Mouse (Mus musculus): ENCODE data around the gene Ddx49. TPM values are rescaled to one million over a fixed set of nuclear protein-coding genes. Genes with fewer than 3 reads are reported as not detected.

The Ddx49 gene
- polyA plus RNA-seq, 1 experiment = not detected

GRCm38 (mm10) chr8:70278175-70278574, 24.1 kb downstream of the Ddx49 start:
- Histone ChIP-seq H3K4me3 (ENCODE audit: insufficient read depth, low read depth, low read length) (peak overlapping the region; percentile 11; the same call in 1 of the 2 replicates), H3K4me1 (ENCODE audit: control insufficient read depth, insufficient read depth, low read length) (peaks cover 36% of the 10 kb centered on the region), H3K27ac (ENCODE audit: insufficient read depth, low read depth, low read length) (peak overlapping the region; percentile 20; the same call in 1 of the 2 replicates)
- TF ChIP-seq CTCF (IDR thresholded peaks at IDR 0.05; ENCODE audit: insufficient read depth, low read depth, low read length) (no peak), POLR2A (IDR thresholded peaks at IDR 0.05; ENCODE audit: insufficient read depth, low read depth, low read length) (no peak)
- WGBS = 40% methylated on average over 15 of the region's 15 CpGs

- Histone ChIP-seq H3K4me1 (ENCODE audit: control insufficient read depth, insufficient read depth, low read length) (peaks cover 30% of the 10 kb centered on the region), H3K4me3 (ENCODE audit: insufficient read depth, low read depth, low read length) (no peak overlapping the region), H3K27ac (ENCODE audit: insufficient read depth, low read depth, low read length) (no peak overlapping the region)
- WGBS = 95% methylated on average over 3 of the region's 3 CpGs
- no peak for TF ChIP-seq POLR2A (IDR thresholded peaks at IDR 0.05; ENCODE audit: insufficient read depth, low read depth, low read length)
- TF ChIP-seq CTCF (IDR thresholded peaks at IDR 0.05; ENCODE audit: insufficient read depth, low read depth, low read length) = no peak
Observed at GRCm38 (mm10) chr8:70276476-70276875, 25.8 kb downstream of the Ddx49 start.

GRCm38 (mm10) chr8:70274350-70274749, 27.9 kb downstream of the Ddx49 start:
- TF ChIP-seq CTCF (IDR thresholded peaks at IDR 0.05; ENCODE audit: insufficient read depth, low read depth, low read length) = no peak
- no peak for TF ChIP-seq POLR2A (IDR thresholded peaks at IDR 0.05; ENCODE audit: insufficient read depth, low read depth, low read length)

GRCm38 (mm10) chr8:70272949-70273348, 29.3 kb downstream of the Ddx49 start:
- 52% methylated on average over 3 of the region's 3 CpGs for WGBS
- H3K4me1 ChIP-seq (ENCODE audit: control insufficient read depth, insufficient read depth, low read length) = peaks cover 28% of the 10 kb centered on the region
- TF ChIP-seq POLR2A (IDR thresholded peaks at IDR 0.05; ENCODE audit: insufficient read depth, low read depth, low read length) (no peak), CTCF (IDR thresholded peaks at IDR 0.05; ENCODE audit: insufficient read depth, low read depth, low read length) (no peak)
- H3K27ac ChIP-seq (ENCODE audit: insufficient read depth, low read depth, low read length) = no peak overlapping the region
- no peak overlapping the region for H3K4me3 ChIP-seq (ENCODE audit: insufficient read depth, low read depth, low read length)

More at GRCm38 (mm10) chr8:70274350-70274749, 27.9 kb downstream of the Ddx49 start:
- Histone ChIP-seq H3K4me3 (ENCODE audit: insufficient read depth, low read depth, low read length) (no peak overlapping the region), H3K4me1 (ENCODE audit: control insufficient read depth, insufficient read depth, low read length) (peaks cover 35% of the 10 kb centered on the region), H3K27ac (ENCODE audit: insufficient read depth, low read depth, low read length) (no peak overlapping the region)

GRCm38 (mm10) chr8:70268799-70269565, 33.3 kb downstream of the Ddx49 start:
- peaks cover 20% of the 10 kb centered on the region for H3K4me1 ChIP-seq (ENCODE audit: control insufficient read depth, insufficient read depth, low read length)
- TF ChIP-seq POLR2A (IDR thresholded peaks at IDR 0.05; ENCODE audit: insufficient read depth, low read depth, low read length) (no peak), CTCF (IDR thresholded peaks at IDR 0.05; ENCODE audit: insufficient read depth, low read depth, low read length) (peak; percentile 40; the same call in 1 of the 2 replicates)
- no peak overlapping the region for H3K4me3 ChIP-seq (ENCODE audit: insufficient read depth, low read depth, low read length)
- WGBS = 28% methylated on average over 11 of the region's 11 CpGs
- H3K27ac ChIP-seq (ENCODE audit: insufficient read depth, low read depth, low read length) = peak overlapping the region; percentile 49

GRCm38 (mm10) chr8:70268311-70268710, 34.0 kb downstream of the Ddx49 start:
- no peak overlapping the region for H3K27ac ChIP-seq (ENCODE audit: insufficient read depth, low read depth, low read length)
- no peak overlapping the region for H3K4me3 ChIP-seq (ENCODE audit: insufficient read depth, low read depth, low read length)
- WGBS = 36% methylated on average over 5 of the region's 5 CpGs
- TF ChIP-seq POLR2A (IDR thresholded peaks at IDR 0.05; ENCODE audit: insufficient read depth, low read depth, low read length) (no peak), CTCF (IDR thresholded peaks at IDR 0.05; ENCODE audit: insufficient read depth, low read depth, low read length) (no peak)
- peaks cover 17% of the 10 kb centered on the region for H3K4me1 ChIP-seq (ENCODE audit: control insufficient read depth, insufficient read depth, low read length)

- H3K27ac ChIP-seq (ENCODE audit: insufficient read depth, low read depth, low read length) = no peak overlapping the region
- TF ChIP-seq POLR2A (IDR thresholded peaks at IDR 0.05; ENCODE audit: insufficient read depth, low read depth, low read length) (no peak), CTCF (IDR thresholded peaks at IDR 0.05; ENCODE audit: insufficient read depth, low read depth, low read length) (no peak)
- WGBS = 86% methylated on average over 3 of the region's 3 CpGs
- peaks cover 13% of the 10 kb centered on the region for H3K4me1 ChIP-seq (ENCODE audit: control insufficient read depth, insufficient read depth, low read length)
- H3K4me3 ChIP-seq (ENCODE audit: insufficient read depth, low read depth, low read length) = no peak overlapping the region
Observed at GRCm38 (mm10) chr8:70267674-70268073, 34.6 kb downstream of the Ddx49 start.

GRCm38 (mm10) chr8:70259043-70259442, 43.2 kb downstream of the Ddx49 start:
- Histone ChIP-seq H3K4me3 (ENCODE audit: insufficient read depth, low read depth, low read length) (no peak overlapping the region), H3K4me1 (ENCODE audit: control insufficient read depth, insufficient read depth, low read length) (no peaks in the 10 kb centered on the region), H3K27ac (ENCODE audit: insufficient read depth, low read depth, low read length) (no peak overlapping the region)
- TF ChIP-seq CTCF (IDR thresholded peaks at IDR 0.05; ENCODE audit: insufficient read depth, low read depth, low read length) = no peak
- no peak for TF ChIP-seq POLR2A (IDR thresholded peaks at IDR 0.05; ENCODE audit: insufficient read depth, low read depth, low read length)
- WGBS = 77% methylated on average over 2 of the region's 2 CpGs

- TF ChIP-seq CTCF (IDR thresholded peaks at IDR 0.05; ENCODE audit: insufficient read depth, low read depth, low read length) (no peak), POLR2A (IDR thresholded peaks at IDR 0.05; ENCODE audit: insufficient read depth, low read depth, low read length) (no peak)
- WGBS = 77% methylated on average over 5 of the region's 5 CpGs
- Histone ChIP-seq H3K4me1 (ENCODE audit: control insufficient read depth, insufficient read depth, low read length) (no peaks in the 10 kb centered on the region), H3K4me3 (ENCODE audit: insufficient read depth, low read depth, low read length) (no peak overlapping the region), H3K27ac (ENCODE audit: insufficient read depth, low read depth, low read length) (no peak overlapping the region)
Observed at GRCm38 (mm10) chr8:70258600-70258999, 43.7 kb downstream of the Ddx49 start.

Data from olfactory bulb, adult 2 months (tissue).